Mouse (Mus musculus): ENCODE results near the gene Rps27a. TPM values are rescaled to one million over a fixed set of nuclear protein-coding genes. Genes with fewer than 3 reads are reported as not detected.
A peak's percentile ranks its signal among the peaks of the same experiment; 100 is the strongest.

Rps27a gene
- 1,903 TPM for polyA plus RNA-seq (2012; fragmentation: generic; extraction: Trizol)
- long read RNA-seq, experiment 1, transcript Rps27a-201 (5 exons, 637 nt) = minor isoform, 70 of 820 reads
- long read RNA-seq, experiment 1, transcript Rps27a-202 (6 exons, 791 nt) = major isoform, 673 of 820 reads
- long read RNA-seq, experiment 1, partial matches to known transcripts = 25 of 820 reads
- long read RNA-seq, experiment 1, other reads (novel, unspliced or antisense) = 47 of 820 reads
- long read RNA-seq, experiment 2, transcript Rps27a-202 (6 exons, 791 nt) = major isoform, 543 of 604 reads
- long read RNA-seq, experiment 2, transcript Rps27a-201 (5 exons, 637 nt) = minor isoform, 30 of 604 reads
- long read RNA-seq, experiment 2, partial matches to known transcripts = 2 of 604 reads
- long read RNA-seq, experiment 2, other reads (novel, unspliced or antisense) = 25 of 604 reads

DNA sequence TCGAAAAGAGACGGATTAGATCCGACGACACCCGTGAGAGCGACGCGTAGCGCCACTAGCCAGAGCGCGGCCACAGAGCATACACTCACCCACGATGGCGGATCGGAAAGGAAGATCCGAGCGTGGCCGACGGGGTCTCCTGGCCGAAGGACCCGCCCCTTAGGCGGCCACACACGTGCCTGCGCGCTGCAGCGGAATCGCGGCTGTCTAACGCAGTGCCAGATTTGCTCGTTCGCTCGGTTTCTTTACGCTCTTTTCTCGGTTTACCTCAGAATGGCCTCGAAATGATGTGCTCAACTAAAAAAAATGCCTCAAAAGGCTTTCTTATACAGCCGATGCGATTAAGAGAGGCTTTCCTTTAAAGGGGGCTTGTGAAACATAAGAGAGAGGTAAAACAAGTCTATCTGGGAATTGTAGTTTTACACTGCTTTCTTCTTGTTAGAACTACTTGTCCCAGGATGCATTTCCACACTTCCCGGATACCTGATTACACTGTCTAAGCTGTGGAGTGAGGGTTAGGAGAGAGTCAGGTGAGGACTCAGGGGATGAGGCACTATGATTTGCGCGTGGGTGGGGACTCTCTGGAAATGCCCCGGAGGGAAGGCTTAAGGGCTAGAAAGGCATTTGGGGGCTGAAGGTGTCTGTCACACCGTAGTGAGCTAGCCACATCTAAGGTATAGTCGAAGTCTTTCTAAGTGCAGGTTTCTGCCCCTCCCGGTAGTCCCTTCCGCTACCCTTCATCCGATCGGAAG, at the start of gene Rps27a, which contains the start of gene Clhc1:
TSS of gene Rps27a (minus strand) at position 358 of the 752 bp plus-strand sequence.
TSS of gene Clhc1 (plus strand) at position 199 of the 752 bp plus-strand sequence.
- H3K4me3 ChIP-seq (ENCODE audit: insufficient read depth, poor library complexity, severe bottlenecking) = peak within 1 kb of the TSS; percentile 99
- peaks cover 17% of the 10 kb centered on the region for H3K79me3 ChIP-seq (ENCODE audit: low read depth)
- peaks cover 43% of the 10 kb centered on the region for H3K36me3 ChIP-seq (ENCODE audit: control insufficient read depth, insufficient read depth)
- TF ChIP-seq FOSL1 (IDR thresholded peaks at IDR 0.05; ENCODE audit: insufficient read depth, low read length, poor library complexity, severe bottlenecking) = no peak
- TF ChIP-seq MYOG (IDR thresholded peaks at IDR 0.05; ENCODE audit: control insufficient read depth, extremely low read depth, insufficient read length) = no peak
- peak; percentile 100 for TF ChIP-seq MAX (IDR thresholded peaks at IDR 0.05)
- no peak for TF ChIP-seq CEBPB (IDR thresholded peaks at IDR 0.05; ENCODE audit: low read depth)
- H3K27me3 ChIP-seq (ENCODE audit: control insufficient read depth, insufficient read depth, insufficient read length) = no peaks in the 10 kb centered on the region
- peak within 1 kb of the TSS; percentile 94 for H3ac ChIP-seq (ENCODE audit: control insufficient read depth, insufficient read length, low read depth)
- H3K79me2 ChIP-seq (ENCODE audit: control insufficient read depth, insufficient read depth) = peaks cover 24% of the 10 kb centered on the region

DNA sequence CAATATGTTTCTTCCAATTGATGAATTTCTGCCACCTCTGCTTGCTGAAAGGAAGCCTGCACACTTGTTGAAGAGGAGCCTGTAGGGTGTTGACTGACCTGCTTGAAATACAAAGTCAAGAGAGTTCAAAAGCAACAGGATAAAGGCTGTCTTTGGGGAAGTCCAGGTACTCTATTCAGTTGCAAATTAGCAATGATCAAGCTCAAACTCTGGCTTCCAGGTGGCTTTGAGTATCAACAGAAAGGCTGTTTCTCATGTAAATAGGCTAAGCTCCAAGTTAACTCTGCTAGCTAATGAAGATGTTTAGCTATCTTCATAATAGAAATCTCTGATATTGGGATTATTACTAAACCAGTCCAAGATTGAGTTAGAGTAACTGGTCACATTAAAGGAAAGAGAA, 49.2 kb upstream of the Rps27a start:
- no peaks in the 10 kb centered on the region for H3K79me2 ChIP-seq (ENCODE audit: control insufficient read depth, insufficient read depth)
- H3K4me3 ChIP-seq (ENCODE audit: insufficient read depth, poor library complexity, severe bottlenecking) = no peak overlapping the region
- H3K36me3 ChIP-seq (ENCODE audit: control insufficient read depth, insufficient read depth) = no peaks in the 10 kb centered on the region
- no peaks in the 10 kb centered on the region for H3K27me3 ChIP-seq (ENCODE audit: control insufficient read depth, insufficient read depth, insufficient read length)
- no peak overlapping the region for H3ac ChIP-seq (ENCODE audit: control insufficient read depth, insufficient read length, low read depth)
- no peaks in the 10 kb centered on the region for H3K79me3 ChIP-seq (ENCODE audit: low read depth)
- TF ChIP-seq CTCF (IDR thresholded peaks at IDR 0.05; ENCODE audit: control insufficient read depth, insufficient read depth, insufficient read length) (no peak), FOSL1 (IDR thresholded peaks at IDR 0.05; ENCODE audit: insufficient read depth, low read length, poor library complexity, severe bottlenecking) (no peak), USF1 (IDR thresholded peaks at IDR 0.05; ENCODE audit: low read depth) (no peak), CEBPB (IDR thresholded peaks at IDR 0.05; ENCODE audit: low read depth) (no peak), MYOG (IDR thresholded peaks at IDR 0.05; ENCODE audit: control insufficient read depth, extremely low read depth, insufficient read length) (no peak), MAX (IDR thresholded peaks at IDR 0.05) (no peak), MYOD1 (IDR thresholded peaks at IDR 0.05; ENCODE audit: control insufficient read depth, insufficient read length, low read depth) (no peak)

DNA sequence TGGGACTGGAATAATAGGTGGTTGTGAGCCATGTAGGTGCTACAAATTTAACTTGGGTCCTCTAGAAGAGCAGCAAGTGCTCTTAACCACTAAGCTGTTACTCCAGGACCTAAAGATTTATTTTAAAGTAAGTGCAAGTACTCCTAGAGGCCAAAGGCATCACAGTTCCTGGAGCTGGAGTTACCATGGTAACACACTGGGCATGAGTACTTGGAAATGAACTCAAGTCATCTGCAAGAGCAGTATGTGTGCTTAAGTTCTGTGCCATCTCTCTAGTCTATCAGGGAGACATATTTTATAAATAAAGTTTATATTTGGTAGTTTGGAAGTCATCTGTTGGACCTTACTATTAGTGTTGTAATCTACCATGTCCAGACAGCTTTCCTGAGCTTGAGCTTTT, 47.3 kb upstream of the Rps27a start:
- H3K4me3 ChIP-seq (ENCODE audit: insufficient read depth, poor library complexity, severe bottlenecking) = no peak overlapping the region
- H3ac ChIP-seq (ENCODE audit: control insufficient read depth, insufficient read length, low read depth) = no peak overlapping the region
- no peaks in the 10 kb centered on the region for H3K27me3 ChIP-seq (ENCODE audit: control insufficient read depth, insufficient read depth, insufficient read length)
- TF ChIP-seq CEBPB (IDR thresholded peaks at IDR 0.05; ENCODE audit: low read depth) = no peak
- TF ChIP-seq MYOG (IDR thresholded peaks at IDR 0.05; ENCODE audit: control insufficient read depth, extremely low read depth, insufficient read length) = no peak
- TF ChIP-seq MAX (IDR thresholded peaks at IDR 0.05) = no peak
- no peak for TF ChIP-seq MYOD1 (IDR thresholded peaks at IDR 0.05; ENCODE audit: control insufficient read depth, insufficient read length, low read depth)
- no peak for TF ChIP-seq CTCF (IDR thresholded peaks at IDR 0.05; ENCODE audit: control insufficient read depth, insufficient read depth, insufficient read length)
- TF ChIP-seq FOSL1 (IDR thresholded peaks at IDR 0.05; ENCODE audit: insufficient read depth, low read length, poor library complexity, severe bottlenecking) = no peak
- no peak for TF ChIP-seq USF1 (IDR thresholded peaks at IDR 0.05; ENCODE audit: low read depth)
- no peaks in the 10 kb centered on the region for H3K79me2 ChIP-seq (ENCODE audit: control insufficient read depth, insufficient read depth)
- H3K79me3 ChIP-seq (ENCODE audit: low read depth) = no peaks in the 10 kb centered on the region
- no peaks in the 10 kb centered on the region for H3K36me3 ChIP-seq (ENCODE audit: control insufficient read depth, insufficient read depth)

DNA sequence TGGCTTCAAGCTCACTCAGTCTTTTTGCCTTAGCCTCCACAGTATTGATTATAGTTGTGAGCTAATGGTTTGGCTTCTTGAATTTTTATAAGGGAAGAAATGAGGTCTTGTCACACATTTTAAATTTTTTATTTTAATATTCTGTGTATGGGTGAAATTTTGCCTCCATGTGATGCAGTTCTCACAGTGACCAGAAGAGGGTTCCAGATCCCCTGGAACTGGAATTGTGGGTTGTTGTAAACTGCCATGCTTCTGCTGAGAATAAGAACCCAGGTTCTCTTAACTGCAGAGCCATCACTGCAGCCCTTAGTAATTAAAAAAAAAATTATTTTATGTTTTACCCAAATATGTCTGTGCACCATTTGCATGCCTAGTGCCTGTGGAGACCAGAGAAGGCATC, 31.7 kb upstream of the Rps27a start:
- Histone ChIP-seq H3K4me3 (ENCODE audit: insufficient read depth, poor library complexity, severe bottlenecking) (no peak overlapping the region), H3K36me3 (ENCODE audit: control insufficient read depth, insufficient read depth) (no peaks in the 10 kb centered on the region), H3K79me3 (ENCODE audit: low read depth) (no peaks in the 10 kb centered on the region), H3K79me2 (ENCODE audit: control insufficient read depth, insufficient read depth) (no peaks in the 10 kb centered on the region), H3ac (ENCODE audit: control insufficient read depth, insufficient read length, low read depth) (no peak overlapping the region), H3K27me3 (ENCODE audit: control insufficient read depth, insufficient read depth, insufficient read length) (no peaks in the 10 kb centered on the region)
- TF ChIP-seq MYOG (IDR thresholded peaks at IDR 0.05; ENCODE audit: control insufficient read depth, extremely low read depth, insufficient read length) = no peak
- no peak for TF ChIP-seq MAX (IDR thresholded peaks at IDR 0.05)

DNA sequence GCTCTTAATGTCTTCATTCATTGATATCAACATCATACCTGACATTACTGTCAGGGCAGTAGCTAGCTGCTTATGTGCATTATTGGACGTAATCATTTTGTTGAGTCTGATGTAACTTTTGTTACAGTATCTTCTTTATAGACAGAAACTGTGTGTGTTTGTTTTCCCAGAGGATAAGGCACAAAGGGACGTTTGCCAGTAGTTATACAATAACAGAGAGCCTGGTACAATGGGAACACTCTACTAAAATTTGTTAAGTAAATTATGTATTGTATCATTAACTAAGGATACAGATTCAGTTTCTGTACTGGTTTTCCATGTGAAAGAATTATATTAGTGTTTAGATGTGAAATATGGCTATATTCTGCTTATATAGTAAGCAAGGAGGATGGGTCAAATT, 24.7 kb upstream of the Rps27a start:
- no peaks in the 10 kb centered on the region for H3K79me2 ChIP-seq (ENCODE audit: control insufficient read depth, insufficient read depth)
- no peaks in the 10 kb centered on the region for H3K79me3 ChIP-seq (ENCODE audit: low read depth)
- no peak overlapping the region for H3K4me3 ChIP-seq (ENCODE audit: insufficient read depth, poor library complexity, severe bottlenecking)
- H3ac ChIP-seq (ENCODE audit: control insufficient read depth, insufficient read length, low read depth) = no peak overlapping the region
- H3K27me3 ChIP-seq (ENCODE audit: control insufficient read depth, insufficient read depth, insufficient read length) = no peaks in the 10 kb centered on the region
- TF ChIP-seq FOSL1 (IDR thresholded peaks at IDR 0.05; ENCODE audit: insufficient read depth, low read length, poor library complexity, severe bottlenecking) (no peak), USF1 (IDR thresholded peaks at IDR 0.05; ENCODE audit: low read depth) (no peak), CTCF (IDR thresholded peaks at IDR 0.05; ENCODE audit: control insufficient read depth, insufficient read depth, insufficient read length) (no peak), MYOD1 (IDR thresholded peaks at IDR 0.05; ENCODE audit: control insufficient read depth, insufficient read length, low read depth) (no peak), MAX (IDR thresholded peaks at IDR 0.05) (no peak), MYOG (IDR thresholded peaks at IDR 0.05; ENCODE audit: control insufficient read depth, extremely low read depth, insufficient read length) (no peak), CEBPB (IDR thresholded peaks at IDR 0.05; ENCODE audit: low read depth) (no peak)
- H3K36me3 ChIP-seq (ENCODE audit: control insufficient read depth, insufficient read depth) = no peaks in the 10 kb centered on the region
